Mouse (Mus musculus) intestine, embryonic 14.5 days (tissue): Measurements from ENCODE around the gene Hoxc8. TPM values are rescaled to one million over a fixed set of nuclear protein-coding genes. Genes with fewer than 3 reads are reported as not detected.

Experiments
- ATAC-seq: fragments of 200-750 bp; cut with Nextera tagmentation; replicated peaks from 2 replicates; pipeline ENCODE4 v1.8.0; 2017; ENCODE audit warnings: low read depth, moderate number of reproducible peaks, moderate TSS enrichment, moderate library complexity; ENCODE audit not compliant: low FRiP score, low TSS enrichment
- DNase-seq: peaks from one replicate; pipeline ENCODE4 v3.0.0-alpha.2; 2018; ENCODE audit warnings: low spot score
- H3K27ac ChIP-seq: fragments of 300-500 bp; sonication (generic); 2 replicates; pipeline ENCODE4 v1.5.1; 2014; ENCODE audit warnings: low read depth, mild to moderate bottlenecking, control low read depth
- H3K27me3 ChIP-seq: fragments of 300-500 bp; sonication (generic); replicated peaks from 2 replicates; pipeline ENCODE4 v1.6.1; 2014; ENCODE audit warnings: low read length, control low read depth; ENCODE audit not compliant: control insufficient read depth, insufficient read depth
- H3K36me3 ChIP-seq: fragments of 300-500 bp; sonication (generic); 2 replicates; pipeline ENCODE4 v1.6.1; 2014; ENCODE audit warnings: low read length, control low read depth; ENCODE audit not compliant: control insufficient read depth, insufficient read depth
- H3K4me1 ChIP-seq: fragments of 300-500 bp; sonication (generic); replicated peaks from 2 replicates; pipeline ENCODE4 v1.6.1; 2014; ENCODE audit warnings: low read length, control low read depth, mixed read lengths; ENCODE audit not compliant: control insufficient read depth, insufficient read depth
- H3K4me2 ChIP-seq: fragments of 300-500 bp; sonication (generic); 2 replicates; pipeline ENCODE4 v1.6.1; 2014; ENCODE audit warnings: low read length
- H3K4me3 ChIP-seq: fragments of 300-500 bp; sonication (generic); 2 replicates; pipeline ENCODE4 v1.5.1; 2014; ENCODE audit warnings: low read depth, low read length, control low read depth, mixed read lengths
- H3K9ac ChIP-seq: fragments of 300-500 bp; sonication (generic); 2 replicates; pipeline ENCODE4 v1.6.1; 2014; ENCODE audit warnings: mild to moderate bottlenecking, low read length
- H3K9me3 ChIP-seq: fragments of 300-500 bp; sonication (generic); 2 replicates; pipeline ENCODE4 v1.6.1; 2016; ENCODE audit warnings: low read length, control low read depth; ENCODE audit not compliant: control insufficient read depth
- WGBS: fragments of 180-500 bp; shearing (Covaris S2); extraction: QIAGEN DNeasy Blood & Tissue Kit; methylation state at CpG from one replicate; pipeline ENCODE4 v1.1.7; 2014; 5-methylcytosine and 5-hydroxymethylcytosine counted together
- polyA plus RNA-seq: library from polyadenylated mRNA; unstranded; fragments of >200 nt; fragmentation: Nextera tagmentation; extraction: Ambion mirVana; gene quantifications from 2 replicates; pipeline ENCODE4 v1.2.1, GENCODE M21; 2014

Hoxc8 gene
- polyA plus RNA-seq, 1 experiment from 2014 or later, result 9.5 TPM

DNA sequence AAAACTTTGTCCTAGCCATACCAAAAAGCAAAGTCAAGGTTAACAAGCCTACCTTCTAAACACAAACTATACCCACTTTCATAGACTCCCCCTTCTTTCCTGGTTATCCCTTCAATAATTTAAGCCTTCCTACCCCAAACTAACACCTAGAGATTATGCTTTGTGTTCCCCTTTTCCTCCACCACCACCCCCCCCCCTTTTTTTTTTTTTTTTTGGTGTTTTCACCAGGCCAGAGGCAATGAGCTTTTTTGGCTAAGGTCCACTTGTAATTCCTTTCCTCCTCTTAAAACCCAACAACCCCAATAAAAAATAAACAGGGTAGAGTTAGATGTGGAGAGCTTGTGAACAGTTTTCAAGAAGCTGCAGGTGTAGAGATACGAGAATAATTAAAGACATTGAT, 21.1 kb upstream of the Hoxc8 start:
- H3K27me3 ChIP-seq, result peaks cover 98% of the 10 kb centered on the region
- no peak overlapping the region for H3K9ac ChIP-seq
- DNase-seq, result no peak
- no peaks in the 10 kb centered on the region for H3K36me3 ChIP-seq
- H3K9me3 ChIP-seq, result no peaks in the 10 kb centered on the region
- no peak for ATAC-seq
- 0 out of 2 replicates have a peak overlapping the region, but pooled peaks have one; percentile 2 for H3K4me3 ChIP-seq
- no peak overlapping the region for H3K4me2 ChIP-seq
- 38% methylated on average over 1 of the region's 1 CpGs for WGBS
- H3K27ac ChIP-seq, result no peak overlapping the region
- no peaks in the 10 kb centered on the region for H3K4me1 ChIP-seq

DNA sequence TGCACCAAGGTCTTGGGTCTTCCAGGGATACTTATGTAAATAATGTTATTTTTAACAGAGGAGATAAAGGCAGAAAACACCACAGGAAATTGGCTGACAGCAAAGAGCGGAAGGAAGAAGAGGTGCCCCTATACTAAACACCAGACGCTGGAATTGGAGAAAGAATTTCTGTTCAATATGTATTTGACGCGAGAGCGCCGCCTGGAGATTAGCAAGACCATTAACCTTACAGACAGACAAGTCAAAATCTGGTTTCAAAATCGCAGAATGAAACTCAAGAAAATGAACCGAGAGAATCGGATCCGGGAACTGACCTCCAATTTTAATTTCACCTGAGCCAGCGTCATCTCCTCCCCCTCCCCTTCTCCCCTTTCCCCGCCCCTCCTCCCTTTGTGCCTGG, 19.7 kb upstream of the Hoxc8 start:
- Histone ChIP-seq H3K9me3 (no peaks in the 10 kb centered on the region), H3K4me3 (no peak overlapping the region), H3K27ac (no peak overlapping the region), H3K36me3 (no peaks in the 10 kb centered on the region), H3K27me3 (peaks cover 98% of the 10 kb centered on the region), H3K4me1 (no peaks in the 10 kb centered on the region), H3K9ac (no peak overlapping the region), H3K4me2 (no peak overlapping the region)
- WGBS, result under 1% methylated on average over 12 of the region's 12 CpGs
- no peak for DNase-seq
- no peak for ATAC-seq

DNA sequence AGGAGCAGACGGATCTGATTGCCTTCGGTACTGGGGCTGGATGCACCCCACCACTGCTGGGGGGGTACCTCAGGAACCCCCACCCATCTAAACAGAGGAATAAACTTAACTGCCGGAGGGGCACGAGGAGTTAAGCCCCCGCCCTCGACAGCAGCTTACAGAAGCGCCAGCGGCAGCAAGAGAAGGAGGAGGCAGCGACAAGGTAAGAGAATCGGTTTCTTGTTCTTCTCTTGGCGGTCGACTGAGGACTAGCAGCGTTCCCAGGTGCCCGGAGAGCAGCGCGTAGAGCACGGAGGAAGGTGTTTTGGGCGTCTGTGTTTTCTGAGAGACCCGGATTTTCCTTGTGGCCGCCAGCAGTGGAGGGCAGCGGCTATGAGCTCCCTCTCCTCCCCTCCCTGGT, 18.2 kb upstream of the Hoxc8 start:
- Histone ChIP-seq H3K27me3 (peaks cover 98% of the 10 kb centered on the region), H3K4me2 (peak overlapping the region; percentile 14; the same call in 1 of the 2 replicates), H3K4me3 (no peak overlapping the region), H3K4me1 (no peaks in the 10 kb centered on the region), H3K9ac (no peak overlapping the region), H3K36me3 (no peaks in the 10 kb centered on the region), H3K27ac (no peak overlapping the region), H3K9me3 (no peaks in the 10 kb centered on the region)
- DNase-seq (no peak), ATAC-seq (no peak)
- 3% methylated on average over 21 of the region's 21 CpGs for WGBS

DNA sequence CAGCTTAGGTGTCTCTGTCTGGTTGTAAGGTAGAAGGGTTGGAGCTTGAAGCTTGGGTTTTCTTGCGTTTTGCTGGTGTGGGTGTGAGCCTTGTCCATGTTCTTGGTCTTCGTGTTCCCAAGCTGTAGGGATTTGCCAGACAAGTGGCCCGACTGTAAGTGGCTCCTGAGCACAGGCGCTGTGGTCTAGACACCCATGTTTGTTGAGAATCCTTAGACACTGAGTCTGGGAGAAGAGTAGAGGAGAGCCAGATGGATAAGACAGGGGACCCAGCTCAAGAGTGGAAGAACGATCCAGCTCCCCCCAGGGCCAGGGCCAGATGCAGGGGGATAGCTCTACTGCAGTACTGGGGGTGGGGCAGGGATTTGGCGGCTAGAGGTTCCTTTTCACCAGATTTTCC, 17.7 kb upstream of the Hoxc8 start:
- Histone ChIP-seq H3K9me3 (no peaks in the 10 kb centered on the region), H3K4me2 (peak overlapping the region; percentile 14; the same call in 1 of the 2 replicates), H3K27me3 (peaks cover 98% of the 10 kb centered on the region), H3K4me1 (no peaks in the 10 kb centered on the region), H3K27ac (no peak overlapping the region), H3K9ac (no peak overlapping the region), H3K4me3 (no peak overlapping the region), H3K36me3 (no peaks in the 10 kb centered on the region)
- DNase-seq (no peak), ATAC-seq (no peak)
- 3% methylated on average over 6 of the region's 6 CpGs for WGBS

DNA sequence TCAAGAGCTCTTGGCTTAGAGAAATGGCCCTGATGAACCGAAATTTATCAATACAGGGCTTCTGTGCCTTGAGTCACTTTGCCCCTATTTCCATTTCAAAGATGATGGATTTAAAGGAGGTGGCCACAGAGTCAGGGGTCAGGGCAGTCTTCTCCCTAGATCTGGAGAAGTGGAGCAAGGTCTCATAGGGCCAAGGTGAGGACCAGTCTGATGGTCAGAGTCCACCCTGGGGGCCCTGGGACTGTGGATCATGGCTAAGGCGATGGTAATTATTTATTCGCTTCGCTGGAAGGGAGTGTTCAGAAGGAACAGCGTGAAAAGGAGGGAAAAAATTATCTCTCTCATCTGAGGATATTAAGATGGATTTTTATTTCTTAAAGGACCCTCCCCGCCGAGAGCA, 15.4 kb upstream of the Hoxc8 start:
- Histone ChIP-seq H3K36me3 (no peaks in the 10 kb centered on the region), H3K4me1 (no peaks in the 10 kb centered on the region), H3K4me3 (0 out of 2 replicates have a peak overlapping the region, but pooled peaks have one; percentile 12), H3K27me3 (peaks cover 100% of the 10 kb centered on the region), H3K27ac (no peak overlapping the region), H3K9me3 (no peaks in the 10 kb centered on the region), H3K9ac (no peak overlapping the region), H3K4me2 (0 out of 2 replicates have a peak overlapping the region, but pooled peaks have one; percentile 4)
- WGBS, result 7% methylated on average over 7 of the region's 7 CpGs
- no peak for ATAC-seq
- DNase-seq, result no peak

DNA sequence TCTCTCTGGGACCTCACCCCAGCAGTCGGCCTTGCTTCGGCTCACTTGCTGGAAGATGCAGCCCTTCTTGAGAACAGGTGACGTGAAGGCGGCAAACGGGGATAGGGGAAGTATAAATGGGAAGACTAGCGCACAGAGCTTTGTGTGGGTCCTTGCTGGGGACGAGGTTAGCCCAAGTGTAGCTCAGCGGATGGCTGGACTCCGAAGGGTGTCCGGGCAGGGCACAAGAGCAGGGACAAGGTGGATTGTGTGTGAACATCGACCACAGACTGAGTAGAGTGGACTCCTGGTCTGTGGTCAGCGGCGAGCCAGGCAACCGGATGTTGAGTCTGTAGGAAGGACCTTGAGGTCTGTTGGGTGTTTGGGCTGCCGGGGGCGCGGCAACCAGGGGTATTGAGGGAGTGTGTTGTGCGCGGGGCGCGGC, 14.7 kb upstream of the Hoxc8 start:
- no peaks in the 10 kb centered on the region for H3K36me3 ChIP-seq
- peak overlapping the region; percentile 36 for H3K4me2 ChIP-seq
- H3K9me3 ChIP-seq, result no peaks in the 10 kb centered on the region
- H3K4me3 ChIP-seq, result 0 out of 2 replicates have a peak overlapping the region, but pooled peaks have one; percentile 12
- H3K27ac ChIP-seq, result no peak overlapping the region
- WGBS, result 1% methylated on average over 21 of the region's 21 CpGs
- H3K27me3 ChIP-seq, result peaks cover 100% of the 10 kb centered on the region
- H3K4me1 ChIP-seq, result no peaks in the 10 kb centered on the region
- ATAC-seq, result no peak
- H3K9ac ChIP-seq, result no peak overlapping the region
- DNase-seq, result peak; percentile 74

DNA sequence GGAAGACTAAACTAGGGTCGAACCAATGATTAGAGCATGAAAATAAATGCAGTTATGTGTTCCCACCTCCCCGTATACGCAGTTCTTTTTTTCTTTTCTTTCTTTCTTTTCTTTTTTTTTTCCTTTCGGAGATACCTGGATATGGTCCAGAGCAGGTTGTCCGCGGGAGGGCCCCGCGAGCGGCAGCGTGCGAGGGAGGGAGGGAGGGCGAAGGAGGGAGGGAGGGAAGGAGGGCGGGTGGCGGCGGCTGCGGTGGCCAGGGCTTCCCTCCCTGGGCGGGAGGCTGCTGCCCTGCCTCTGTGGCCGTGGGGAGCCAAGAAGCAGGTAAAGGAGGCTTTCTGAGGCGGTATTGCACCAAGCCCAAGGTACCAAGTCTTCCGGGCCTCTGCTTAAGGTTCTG, 14.2 kb upstream of the Hoxc8 start, which contains the start of gene Hoxc9:
Gene Hoxc9, plus strand, starts transcription at position 269 of the 400 bp plus-strand sequence.
- Histone ChIP-seq H3K27ac (no peak within 1 kb of the TSS), H3K4me2 (peak within 1 kb of the TSS; percentile 36), H3K36me3 (no peaks in the 10 kb centered on the region), H3K27me3 (peaks cover 100% of the 10 kb centered on the region), H3K9ac (no peak within 1 kb of the TSS), H3K4me1 (no peaks in the 10 kb centered on the region), H3K9me3 (no peaks in the 10 kb centered on the region), H3K4me3 (peak within 1 kb of the TSS; percentile 12)
- no peak for DNase-seq
- WGBS, result under 1% methylated on average over 15 of the region's 20 CpGs
- ATAC-seq, result no peak

DNA sequence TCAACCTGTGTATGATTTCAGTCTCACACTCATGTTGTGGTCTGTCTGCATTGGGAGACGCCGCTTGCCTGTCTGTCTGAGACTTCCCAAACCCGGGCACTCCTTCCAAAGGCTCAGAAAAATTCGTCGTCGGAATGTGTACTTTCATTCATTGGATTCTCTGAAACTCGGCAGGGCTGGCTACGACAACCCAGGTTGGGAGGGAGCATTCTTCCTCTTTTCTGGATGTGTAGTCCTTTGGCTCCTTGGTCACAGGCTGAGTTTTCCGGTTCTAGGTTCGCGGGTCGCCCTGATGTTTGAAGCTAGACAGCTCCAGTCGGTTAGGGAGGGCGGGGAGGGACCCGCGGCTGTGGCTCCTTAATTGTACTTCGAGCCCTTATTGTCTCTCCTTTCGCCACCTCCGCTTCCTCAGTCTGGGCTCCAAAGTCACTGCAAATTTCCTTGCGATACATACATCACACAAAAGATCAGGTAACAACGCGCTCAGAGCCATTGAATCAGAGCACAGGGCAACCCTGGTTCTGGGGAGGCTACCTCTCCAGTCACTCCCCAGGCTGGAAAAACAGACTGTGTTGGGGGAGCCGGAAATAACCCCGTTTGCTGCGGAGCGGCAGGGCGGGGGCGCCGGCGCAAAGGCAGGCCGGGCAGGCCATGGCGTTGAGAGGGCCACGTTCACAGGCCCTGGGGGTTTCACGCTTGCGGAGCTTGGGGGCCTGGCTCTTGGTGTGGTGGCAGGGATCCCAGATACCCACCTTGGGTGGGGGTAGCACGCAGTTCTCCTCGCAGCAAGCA, 13.6 kb upstream of the Hoxc8 start:
- WGBS, result 3% methylated on average over 37 of the region's 37 CpGs
- H3K4me2 ChIP-seq, result peak overlapping the region; percentile 36
- no peak overlapping the region for H3K9ac ChIP-seq
- H3K36me3 ChIP-seq, result no peaks in the 10 kb centered on the region
- H3K4me3 ChIP-seq, result peak overlapping the region; percentile 12
- no peaks in the 10 kb centered on the region for H3K9me3 ChIP-seq
- ATAC-seq (no peak), DNase-seq (no peak)
- H3K27me3 ChIP-seq, result peaks cover 100% of the 10 kb centered on the region
- H3K4me1 ChIP-seq, result no peaks in the 10 kb centered on the region
- no peak overlapping the region for H3K27ac ChIP-seq
